In the genomic region with DNA sequence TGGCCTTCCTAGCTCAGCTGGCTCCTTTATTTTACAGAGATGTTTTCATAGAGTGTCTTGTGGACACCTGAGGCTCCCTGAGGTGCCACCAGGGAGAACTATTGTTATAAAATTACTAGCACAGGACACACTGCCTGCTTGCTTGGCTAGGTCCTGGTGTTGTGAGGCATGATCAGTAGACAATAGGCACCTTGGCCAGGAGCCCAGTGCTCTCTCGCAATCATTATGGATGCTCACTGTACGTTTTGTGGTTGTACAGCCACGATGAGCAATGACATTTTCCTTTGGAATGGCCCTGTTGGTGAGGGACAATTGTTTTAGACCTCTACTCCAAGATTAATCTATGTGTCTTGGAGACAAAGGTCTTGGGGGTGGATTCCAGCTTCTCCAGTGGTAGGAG, we compare ENCODE assay signal across 17 mouse cellular contexts.
"Had no signal": no experiment of that assay in that cellular context is flagged by ENCODE, and none has a peak within 500 bp of the region (broad histone marks: within the 10 kb centered on the region; RNA-seq: fewer than 3 reads in every experiment).

No protein-coding gene starts in this region.

- H3K27me3 ChIP-seq: intestine, embryonic 15.5 days; kidney, embryonic 15.5 days; liver, embryonic 13.5 days; stomach, embryonic 15.5 days had no signal

- H3K4me3 ChIP-seq: intestine, embryonic 15.5 days; kidney, embryonic 15.5 days; left cerebral cortex, adult 2 months; liver, embryonic 13.5 days; megakaryocyte, embryonic 14.5 days; stomach, embryonic 15.5 days had no signal

- H3K27ac ChIP-seq: intestine, embryonic 15.5 days; kidney, embryonic 15.5 days; left cerebral cortex, adult 2 months; liver, embryonic 13.5 days had no signal

- H3K36me3 ChIP-seq: intestine, embryonic 15.5 days; kidney, embryonic 15.5 days; liver, embryonic 13.5 days; stomach, embryonic 15.5 days had no signal

- ATAC-seq: intestine, embryonic 15.5 days; lung, postnatal 0 days; midbrain, embryonic 16.5 days had no signal

- H3K4me2 ChIP-seq: intestine, embryonic 15.5 days; kidney, embryonic 15.5 days; liver, embryonic 13.5 days; midbrain, embryonic 11.5 days; stomach, embryonic 15.5 days had no signal

- H3K9me3 ChIP-seq: intestine, embryonic 15.5 days; kidney, embryonic 15.5 days; liver, embryonic 13.5 days; stomach, embryonic 15.5 days had no signal

- DNase-seq: kidney, adult 8-10 months; kidney, postnatal 25 days; layer of hippocampus, postnatal 36 days; liver, embryonic 13.5 days; lung, adult 2 months; lung, postnatal 36 days; right cerebral cortex, postnatal 25 days; spleen, adult 18-20 months; thymus, postnatal 36 days had no signal

- H3K9ac ChIP-seq: intestine, embryonic 15.5 days; kidney, embryonic 15.5 days; liver, embryonic 13.5 days; stomach, embryonic 15.5 days had no signal

- H3K4me1 ChIP-seq: intestine, embryonic 15.5 days; liver, embryonic 13.5 days; stomach, embryonic 15.5 days had no signal
